Mouse (Mus musculus): ENCODE results near the gene Rreb1. TPM values are rescaled to one million over a fixed set of nuclear protein-coding genes. Genes with fewer than 3 reads are reported as not detected.

Rreb1 gene
- total and polyA plus RNA-seq, 2 experiments from 2014 or later: 8.7 to 21.2 TPM

DNA sequence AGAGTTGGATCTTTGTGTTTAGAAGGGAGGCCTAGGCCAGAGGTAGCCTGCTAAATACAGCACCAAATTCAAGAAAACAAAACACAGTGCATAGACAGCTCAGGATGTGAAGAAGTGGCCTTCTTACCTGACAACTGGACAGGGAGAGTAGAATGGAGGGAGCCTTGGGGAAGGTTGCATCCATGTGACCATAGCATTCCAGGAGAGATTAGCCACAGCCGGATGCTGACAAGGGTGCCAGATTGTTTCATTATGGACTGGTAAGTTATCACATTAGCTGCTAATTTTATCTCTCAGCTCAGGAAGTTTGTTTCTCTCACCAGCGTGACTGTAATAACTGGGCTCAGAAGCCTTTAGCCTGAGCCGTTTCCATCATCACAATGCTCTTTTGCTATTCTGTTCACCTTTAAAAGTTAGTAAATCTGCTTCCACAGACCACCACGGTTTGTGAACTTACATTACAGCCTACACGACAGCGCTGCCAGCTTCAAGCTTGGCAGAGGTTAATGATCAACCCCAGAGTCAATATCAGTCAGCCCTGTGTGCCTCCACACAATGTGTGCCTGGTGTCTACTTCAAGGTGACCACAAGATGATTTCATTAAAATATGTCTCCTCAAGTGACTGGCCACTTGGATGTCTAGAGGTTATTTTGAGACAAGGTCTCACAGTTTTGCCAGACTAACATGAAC, 117.5 kb downstream of the Rreb1 start:
- H3K9ac ChIP-seq (replicated peaks; ENCODE audit: low read depth, low read length): 0 out of 2 replicates have a peak overlapping the region, but pooled peaks have one; percentile 2
- peak; percentile 30; the same call in 1 of the 2 replicates for ATAC-seq (ENCODE audit: insufficient read depth, low read depth)
- peaks cover 75% of the 10 kb centered on the region for H3K36me3 ChIP-seq (replicated peaks; ENCODE audit: control insufficient read depth, insufficient read depth, low read length)
- H3K27me3 ChIP-seq (ENCODE audit: control insufficient read depth, insufficient read depth, low read length): no peaks in the 10 kb centered on the region
- H3K4me1 ChIP-seq (ENCODE audit: control insufficient read depth, insufficient read depth): peaks cover 24% of the 10 kb centered on the region
- TF ChIP-seq EP300 (IDR thresholded peaks at IDR 0.05; ENCODE audit: low read depth) (no peak), CTCF (IDR thresholded peaks at IDR 0.05; ENCODE audit: low read depth) (no peak)
- no peak overlapping the region for H3K4me3 ChIP-seq (ENCODE audit: low read depth, low read length)
- no peak for DNase-seq (ENCODE audit: low spot score)
- 23% methylated on average over 6 of the region's 6 CpGs for WGBS
- H3K4me2 ChIP-seq (ENCODE audit: low read depth, low read length): no peak overlapping the region
- H3K9me3 ChIP-seq (replicated peaks; ENCODE audit: control insufficient read depth, low read length): no peaks in the 10 kb centered on the region
- peak overlapping the region; percentile 65 for H3K27ac ChIP-seq (ENCODE audit: low read depth)

DNA sequence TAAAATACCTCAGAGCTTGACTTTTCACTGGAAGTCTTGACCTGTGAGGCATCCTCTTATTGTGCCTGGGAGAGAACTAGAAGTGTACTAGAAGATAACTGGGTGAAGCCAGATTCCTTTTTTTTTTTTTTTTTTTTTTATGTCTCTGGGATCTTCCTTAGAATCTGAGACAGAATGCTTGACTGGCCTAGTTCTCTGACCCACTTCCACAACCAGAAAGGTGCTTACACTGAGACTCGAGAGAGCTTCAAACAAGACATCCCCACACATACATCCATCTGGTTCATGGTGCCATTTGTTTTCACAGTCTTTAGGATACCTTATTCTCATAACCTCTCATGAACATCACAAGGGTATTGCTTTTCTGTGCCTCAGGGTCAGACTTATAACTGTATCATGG, 118.2 kb downstream of the Rreb1 start:
- H3K4me1 ChIP-seq (ENCODE audit: control insufficient read depth, insufficient read depth): peaks cover 24% of the 10 kb centered on the region
- H3K27ac ChIP-seq (ENCODE audit: low read depth): peak overlapping the region; percentile 65; the same call in 1 of the 2 replicates
- H3K36me3 ChIP-seq (replicated peaks; ENCODE audit: control insufficient read depth, insufficient read depth, low read length): peaks cover 80% of the 10 kb centered on the region
- H3K9me3 ChIP-seq (replicated peaks; ENCODE audit: control insufficient read depth, low read length): no peaks in the 10 kb centered on the region
- no peak overlapping the region for H3K4me2 ChIP-seq (ENCODE audit: low read depth, low read length)
- DNase-seq (ENCODE audit: low spot score) (no peak), ATAC-seq (ENCODE audit: insufficient read depth, low read depth) (no peak)
- 93% methylated on average over 1 of the region's 1 CpGs for WGBS
- H3K4me3 ChIP-seq (ENCODE audit: low read depth, low read length): no peak overlapping the region
- H3K27me3 ChIP-seq (ENCODE audit: control insufficient read depth, insufficient read depth, low read length): no peaks in the 10 kb centered on the region
- H3K9ac ChIP-seq (replicated peaks; ENCODE audit: low read depth, low read length): no peak overlapping the region
- TF ChIP-seq CTCF (IDR thresholded peaks at IDR 0.05; ENCODE audit: low read depth) (no peak), EP300 (IDR thresholded peaks at IDR 0.05; ENCODE audit: low read depth) (no peak)

DNA sequence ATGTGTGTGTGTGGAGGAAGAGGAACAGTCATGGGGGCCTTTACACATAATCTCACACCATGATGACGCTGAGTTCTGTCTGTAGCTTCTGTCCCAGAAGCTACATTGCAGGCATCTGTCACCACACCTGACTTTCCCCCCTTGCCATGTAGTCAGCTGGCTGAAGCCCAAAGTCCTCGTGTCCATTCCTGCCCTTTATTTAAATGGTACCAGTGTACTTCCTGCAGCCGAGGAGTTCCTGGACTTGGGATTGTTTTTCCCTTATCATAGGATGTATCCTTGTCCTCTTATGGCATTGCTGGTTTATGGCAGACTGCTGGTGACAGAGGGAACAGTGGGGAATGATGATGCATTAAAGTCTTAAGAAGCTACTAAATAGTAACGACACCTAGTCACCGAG, 120.6 kb downstream of the Rreb1 start:
- H3K27me3 ChIP-seq (ENCODE audit: control insufficient read depth, insufficient read depth, low read length): no peaks in the 10 kb centered on the region
- DNase-seq (ENCODE audit: low spot score) (no peak), ATAC-seq (ENCODE audit: insufficient read depth, low read depth) (no peak)
- peaks cover 24% of the 10 kb centered on the region for H3K4me1 ChIP-seq (ENCODE audit: control insufficient read depth, insufficient read depth)
- no peak overlapping the region for H3K9ac ChIP-seq (replicated peaks; ENCODE audit: low read depth, low read length)
- 62% methylated on average over 5 of the region's 5 CpGs for WGBS
- H3K36me3 ChIP-seq (replicated peaks; ENCODE audit: control insufficient read depth, insufficient read depth, low read length): peaks cover 77% of the 10 kb centered on the region
- no peak overlapping the region for H3K27ac ChIP-seq (ENCODE audit: low read depth)
- no peak overlapping the region for H3K4me3 ChIP-seq (ENCODE audit: low read depth, low read length)
- no peaks in the 10 kb centered on the region for H3K9me3 ChIP-seq (replicated peaks; ENCODE audit: control insufficient read depth, low read length)
- H3K4me2 ChIP-seq (ENCODE audit: low read depth, low read length): no peak overlapping the region
- no peak for TF ChIP-seq CTCF (IDR thresholded peaks at IDR 0.05; ENCODE audit: low read depth)
- TF ChIP-seq EP300 (IDR thresholded peaks at IDR 0.05; ENCODE audit: low read depth): no peak

DNA sequence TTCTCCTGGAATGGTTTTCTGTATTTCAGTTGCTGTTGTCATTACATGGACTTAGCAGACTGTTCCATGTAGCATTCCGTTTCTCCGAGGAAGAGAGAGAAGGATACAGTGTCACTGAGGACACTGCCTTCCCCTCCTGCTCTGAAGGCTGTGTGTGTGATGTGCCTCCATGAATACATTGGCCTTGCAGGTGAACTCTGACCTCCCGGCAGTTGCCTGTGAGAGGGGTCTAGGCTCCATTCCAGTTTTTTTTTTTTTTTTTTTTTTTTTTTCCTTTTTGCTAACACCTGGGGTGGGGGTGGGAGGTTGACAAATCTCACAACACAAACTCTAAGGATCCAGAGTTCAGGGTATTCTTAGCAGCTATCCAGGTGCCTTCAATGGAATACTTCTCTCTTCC, 124.8 kb downstream of the Rreb1 start:
- Histone ChIP-seq H3K27me3 (ENCODE audit: control insufficient read depth, insufficient read depth, low read length) (no peaks in the 10 kb centered on the region), H3K4me3 (ENCODE audit: low read depth, low read length) (no peak overlapping the region), H3K4me2 (ENCODE audit: low read depth, low read length) (no peak overlapping the region), H3K27ac (ENCODE audit: low read depth) (no peak overlapping the region), H3K9me3 (replicated peaks; ENCODE audit: control insufficient read depth, low read length) (no peaks in the 10 kb centered on the region), H3K9ac (replicated peaks; ENCODE audit: low read depth, low read length) (no peak overlapping the region), H3K4me1 (ENCODE audit: control insufficient read depth, insufficient read depth) (no peaks in the 10 kb centered on the region), H3K36me3 (replicated peaks; ENCODE audit: control insufficient read depth, insufficient read depth, low read length) (peaks cover 87% of the 10 kb centered on the region)
- TF ChIP-seq EP300 (IDR thresholded peaks at IDR 0.05; ENCODE audit: low read depth) (no peak), CTCF (IDR thresholded peaks at IDR 0.05; ENCODE audit: low read depth) (no peak)
- WGBS: 89% methylated on average over 3 of the region's 3 CpGs
- DNase-seq (ENCODE audit: low spot score) (no peak), ATAC-seq (ENCODE audit: insufficient read depth, low read depth) (no peak)

DNA sequence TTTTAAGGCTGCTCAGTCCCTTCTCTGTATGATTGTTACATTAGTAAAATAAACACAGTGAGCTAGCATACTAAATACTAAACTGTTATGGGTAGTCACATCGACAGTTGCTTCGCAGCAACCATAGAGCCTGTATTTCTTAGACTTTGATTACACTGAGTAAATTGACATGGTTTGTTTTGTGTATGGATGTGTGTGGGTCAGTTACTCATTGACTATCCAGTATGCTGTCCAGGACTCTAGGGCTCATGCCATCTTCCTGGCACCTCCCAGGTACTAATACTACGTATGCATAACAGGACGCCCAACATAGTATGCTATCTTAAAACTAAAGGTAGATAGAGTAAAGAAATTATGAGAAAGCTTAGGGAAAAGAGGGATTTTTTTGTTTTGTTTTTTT, 125.3 kb downstream of the Rreb1 start:
- TF ChIP-seq CTCF (IDR thresholded peaks at IDR 0.05; ENCODE audit: low read depth) (no peak), EP300 (IDR thresholded peaks at IDR 0.05; ENCODE audit: low read depth) (no peak)
- Histone ChIP-seq H3K4me2 (ENCODE audit: low read depth, low read length) (no peak overlapping the region), H3K9me3 (replicated peaks; ENCODE audit: control insufficient read depth, low read length) (no peaks in the 10 kb centered on the region), H3K4me1 (ENCODE audit: control insufficient read depth, insufficient read depth) (no peaks in the 10 kb centered on the region), H3K27ac (ENCODE audit: low read depth) (no peak overlapping the region), H3K9ac (replicated peaks; ENCODE audit: low read depth, low read length) (no peak overlapping the region), H3K27me3 (ENCODE audit: control insufficient read depth, insufficient read depth, low read length) (no peaks in the 10 kb centered on the region), H3K36me3 (replicated peaks; ENCODE audit: control insufficient read depth, insufficient read depth, low read length) (peaks cover 86% of the 10 kb centered on the region), H3K4me3 (ENCODE audit: low read depth, low read length) (no peak overlapping the region)
- DNase-seq (ENCODE audit: low spot score) (no peak), ATAC-seq (ENCODE audit: insufficient read depth, low read depth) (no peak)
- 97% methylated on average over 4 of the region's 4 CpGs for WGBS

DNA sequence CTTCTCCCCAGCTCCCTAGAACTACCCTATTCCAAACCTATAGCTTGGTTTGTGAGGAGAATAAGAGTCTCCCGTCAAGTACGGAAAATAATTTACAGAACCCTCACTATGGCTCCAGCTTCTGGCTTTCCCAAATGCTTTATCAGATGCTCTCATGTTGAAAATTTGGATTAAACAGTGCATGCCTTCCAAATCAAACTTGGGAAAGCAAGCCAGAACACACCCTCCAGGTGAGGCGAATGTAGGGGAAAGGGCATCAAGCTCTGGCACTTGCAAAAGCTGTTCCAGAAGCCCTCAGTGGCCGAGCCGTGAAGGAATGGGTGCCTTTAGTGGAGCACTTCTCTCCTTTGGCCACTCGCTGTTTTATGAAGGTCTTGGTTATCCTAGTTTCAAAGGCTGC, 126.2 kb downstream of the Rreb1 start:
- Histone ChIP-seq H3K9ac (replicated peaks; ENCODE audit: low read depth, low read length) (no peak overlapping the region), H3K4me1 (ENCODE audit: control insufficient read depth, insufficient read depth) (no peaks in the 10 kb centered on the region), H3K9me3 (replicated peaks; ENCODE audit: control insufficient read depth, low read length) (no peaks in the 10 kb centered on the region), H3K4me3 (ENCODE audit: low read depth, low read length) (no peak overlapping the region), H3K27ac (ENCODE audit: low read depth) (no peak overlapping the region), H3K4me2 (ENCODE audit: low read depth, low read length) (no peak overlapping the region), H3K36me3 (replicated peaks; ENCODE audit: control insufficient read depth, insufficient read depth, low read length) (peaks cover 86% of the 10 kb centered on the region), H3K27me3 (ENCODE audit: control insufficient read depth, insufficient read depth, low read length) (no peaks in the 10 kb centered on the region)
- TF ChIP-seq CTCF (IDR thresholded peaks at IDR 0.05; ENCODE audit: low read depth) (no peak), EP300 (IDR thresholded peaks at IDR 0.05; ENCODE audit: low read depth) (no peak)
- WGBS: 87% methylated on average over 6 of the region's 6 CpGs
- DNase-seq (ENCODE audit: low spot score) (no peak), ATAC-seq (ENCODE audit: insufficient read depth, low read depth) (no peak)

Data from heart, postnatal 0 days (tissue).